Mouse (Mus musculus) myocyte (in vitro differentiated cells): ENCODE results near the gene Mrpl45. TPM values are rescaled to one million over a fixed set of nuclear protein-coding genes. Genes with fewer than 3 reads are reported as not detected.

ENCODE experiments used
- H3K27me3 ChIP-seq: one replicate; pipeline ENCODE4 v1.6.1; 2011; ENCODE audit not compliant: control insufficient read depth, insufficient read depth, insufficient read length
- H3K36me3 ChIP-seq: one replicate; pipeline ENCODE4 v1.6.1; 2011; ENCODE audit not compliant: control insufficient read depth, insufficient read depth
- H3K4me2 ChIP-seq: one replicate; pipeline ENCODE4 v1.6.1; 2011; ENCODE audit warnings: low read depth, control low read depth
- H3K4me3 ChIP-seq: one replicate; pipeline ENCODE4 v1.5.1; 2011; ENCODE audit warnings: mild to moderate bottlenecking, control low read depth, moderate library complexity
- H3K79me2 ChIP-seq: one replicate; pipeline ENCODE4 v1.6.1; 2011; ENCODE audit not compliant: control insufficient read depth, insufficient read depth
- H3ac ChIP-seq: one replicate; pipeline ENCODE4 v1.6.1; 2011; ENCODE audit not compliant: control insufficient read depth, insufficient read length
- CEBPB ChIP-seq: IDR thresholded peaks from 2 replicates; pipeline ENCODE4 v1.6.1; 2011; ENCODE audit warnings: mild to moderate bottlenecking, moderate library complexity; ENCODE audit not compliant: poor library complexity, insufficient read depth, severe bottlenecking
- E2F4 ChIP-seq: IDR thresholded peaks from one replicate; pipeline ENCODE4 v1.6.1; 2011; ENCODE audit warnings: mild to moderate bottlenecking, control low read depth, moderate library complexity; ENCODE audit not compliant: insufficient read depth
- MAX ChIP-seq: IDR thresholded peaks from one replicate; pipeline ENCODE4 v1.6.1; 2011; ENCODE audit warnings: low read depth, mild to moderate bottlenecking, control low read depth
- MYOD1 ChIP-seq, 3 experiments: IDR thresholded peaks; one replicate each; pipeline ENCODE4 v1.6.1; 2011; ENCODE audit warnings: control low read depth in 2 of 3, low read depth in 2 of 3, mild to moderate bottlenecking in 2 of 3, moderate library complexity in 1 of 3; ENCODE audit not compliant: insufficient read length in 2 of 3, control insufficient read depth in 1 of 3
- MYOG ChIP-seq, 3 experiments: IDR thresholded peaks; one replicate each; pipeline ENCODE4 v1.6.1; 2011; ENCODE audit warnings: control low read depth in 2 of 3, low read depth in 2 of 3, mild to moderate bottlenecking in 2 of 3; ENCODE audit not compliant: insufficient read length in 2 of 3, control insufficient read depth in 1 of 3, insufficient read depth in 1 of 3
- POLR2A ChIP-seq: IDR thresholded peaks from one replicate; pipeline ENCODE4 v1.6.1; 2011; ENCODE audit warnings: low read depth, mild to moderate bottlenecking, control low read depth, moderate library complexity; ENCODE audit not compliant: insufficient read length
- POLR2AphosphoS2 ChIP-seq: IDR thresholded peaks from one replicate; pipeline ENCODE4 v1.6.1; 2011; ENCODE audit warnings: low read depth, control low read depth; ENCODE audit not compliant: insufficient read length
- REST ChIP-seq: IDR thresholded peaks from one replicate; pipeline ENCODE4 v1.6.1; 2011; ENCODE audit warnings: mild to moderate bottlenecking, control low read depth, moderate library complexity; ENCODE audit not compliant: insufficient read depth, insufficient read length
- SRF ChIP-seq: IDR thresholded peaks from one replicate; pipeline ENCODE4 v1.6.1; 2011; ENCODE audit warnings: low read depth; ENCODE audit not compliant: control insufficient read depth, insufficient read length
- TCF12 ChIP-seq: IDR thresholded peaks from one replicate; pipeline ENCODE4 v1.6.1; 2011; ENCODE audit warnings: mild to moderate bottlenecking, control low read depth; ENCODE audit not compliant: poor library complexity, insufficient read depth, severe bottlenecking
- TCF3 ChIP-seq: IDR thresholded peaks from one replicate; pipeline ENCODE4 v1.6.1; 2011; ENCODE audit warnings: low read depth, control low read depth; ENCODE audit not compliant: insufficient read length
- USF1 ChIP-seq: IDR thresholded peaks from one replicate; pipeline ENCODE4 v1.6.1; 2011; ENCODE audit warnings: low read depth, mild to moderate bottlenecking, control low read depth, moderate library complexity
- polyA plus RNA-seq: library from polyadenylated mRNA; unstranded; fragments of >200 nt; fragmentation: generic; extraction: Trizol; gene quantifications from one replicate; pipeline ENCODE4 v1.2.1, GENCODE M21; 2012; ENCODE audit warnings: missing spikeins

The Mrpl45 gene
- polyA plus RNA-seq, 1 experiment = 36.3 TPM

DNA sequence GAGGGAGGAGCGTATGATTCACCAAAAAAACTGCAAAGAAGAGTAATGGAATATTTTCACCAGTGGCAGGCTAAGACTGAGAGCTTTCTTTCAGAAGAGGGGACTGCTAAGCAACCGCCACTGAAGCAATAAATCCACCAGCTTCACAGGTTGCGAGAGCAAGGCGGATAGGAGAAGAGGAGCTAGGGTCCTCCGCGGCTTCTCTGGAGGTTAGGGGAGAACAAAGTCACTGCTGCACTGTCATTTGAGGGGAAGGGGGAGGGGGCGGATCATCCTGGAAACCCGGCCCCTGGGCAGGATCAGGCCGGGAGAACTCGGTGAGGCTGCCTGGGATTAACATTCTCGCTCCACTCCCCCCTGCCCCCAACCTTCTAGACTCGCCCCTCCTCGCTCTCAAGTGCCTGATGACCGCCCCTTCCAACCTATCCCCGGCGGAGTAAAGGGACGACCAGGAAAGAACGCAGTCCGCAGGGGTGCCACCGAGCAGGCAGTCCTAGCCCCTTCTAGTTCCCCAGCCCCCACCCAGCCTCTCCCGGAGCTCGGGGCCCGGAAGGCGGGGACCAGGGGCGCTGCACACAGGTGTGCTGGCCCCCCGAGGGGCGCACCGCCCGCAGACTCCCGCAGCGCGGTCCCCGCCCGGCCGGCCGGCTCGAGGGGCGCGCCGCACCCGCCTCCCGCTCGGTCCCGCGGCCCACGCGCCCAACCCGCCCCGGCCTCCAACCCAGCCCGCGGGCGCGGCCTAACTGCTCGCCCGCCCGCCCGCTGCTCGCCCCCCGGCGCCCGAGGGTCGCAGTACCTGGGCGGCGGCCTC is 35.9 kb upstream of the Mrpl45 start:
- Histone ChIP-seq H3K36me3 (no peaks in the 10 kb centered on the region), H3K4me2 (peak overlapping the region; percentile 78)
- TF ChIP-seq USF1 (no peak), POLR2A (peak; percentile 43), MYOD1 (IDR thresholded peaks at IDR 0.05; ENCODE audit: control insufficient read depth in 1 of 3, insufficient read length in 2 of 3, low read depth in 2 of 3) (peak in 1 of 3 experiments; percentile 21)

DNA sequence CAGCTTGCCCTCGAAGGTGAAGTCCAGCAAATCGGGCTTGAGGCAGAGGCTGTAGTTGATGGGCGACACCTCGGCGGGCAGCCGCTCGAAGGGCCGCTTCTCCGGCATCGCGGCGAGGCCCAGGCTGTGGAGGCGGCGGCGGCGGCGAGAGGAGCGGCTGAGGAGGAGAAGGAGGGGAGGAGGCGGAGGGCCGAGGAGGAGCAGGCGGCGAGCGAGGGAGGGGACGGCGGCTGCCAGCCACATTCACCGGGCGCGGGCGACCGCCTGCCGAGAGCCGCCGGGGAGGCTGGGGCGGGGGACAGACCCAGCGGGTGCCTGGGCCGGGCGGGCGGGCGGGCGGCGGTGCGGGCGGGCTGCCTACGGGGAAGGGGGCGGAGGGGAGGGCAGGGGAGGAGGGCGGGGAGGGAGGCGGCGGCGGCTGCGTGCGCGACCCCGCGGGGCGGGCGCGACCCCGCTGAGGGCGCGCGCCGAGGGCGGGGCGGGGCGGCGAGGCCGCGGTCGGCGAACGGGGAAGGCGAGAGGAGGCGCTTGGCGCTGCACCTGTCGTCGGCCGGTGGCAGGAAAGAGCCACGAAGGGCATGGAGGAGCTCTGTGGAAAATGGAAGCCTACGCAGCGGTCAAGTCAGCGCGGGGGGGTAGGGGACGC is 35.2 kb upstream of the Mrpl45 start, which contains the start of gene Npepps:
Npepps (minus strand) TSS at position 423 of the 646 bp plus-strand sequence.
- Histone ChIP-seq H3ac (peak within 1 kb of the TSS; percentile 80), H3K27me3 (no peaks in the 10 kb centered on the region), H3K4me3 (peak within 1 kb of the TSS; percentile 92), H3K79me2 (peaks cover 47% of the 10 kb centered on the region), H3K36me3 (no peaks in the 10 kb centered on the region), H3K4me2 (peak within 1 kb of the TSS; percentile 78)
- TF ChIP-seq REST (no peak), MYOD1 (IDR thresholded peaks at IDR 0.05; ENCODE audit: control insufficient read depth in 1 of 3, insufficient read length in 2 of 3, low read depth in 2 of 3) (peak in 2 of 3 experiments; percentile 97 to 98), TCF3 (no peak), E2F4 (no peak), TCF12 (no peak), MAX (no peak), POLR2A (peak; percentile 68), MYOG (IDR thresholded peaks at IDR 0.05; ENCODE audit: control insufficient read depth in 1 of 3, insufficient read depth in 1 of 3, insufficient read length in 2 of 3, low read depth in 2 of 3) (peak; percentile 55 to 95 (median 93)), USF1 (no peak), POLR2AphosphoS2 (peak; percentile 72), CEBPB (no peak), SRF (no peak)

More for the DNA sequence above, 35.9 kb upstream of the Mrpl45 start:
- H3K4me3 ChIP-seq = peak overlapping the region; percentile 92
- no peaks in the 10 kb centered on the region for H3K27me3 ChIP-seq
- peaks cover 55% of the 10 kb centered on the region for H3K79me2 ChIP-seq
- H3ac ChIP-seq = peak overlapping the region; percentile 80

DNA sequence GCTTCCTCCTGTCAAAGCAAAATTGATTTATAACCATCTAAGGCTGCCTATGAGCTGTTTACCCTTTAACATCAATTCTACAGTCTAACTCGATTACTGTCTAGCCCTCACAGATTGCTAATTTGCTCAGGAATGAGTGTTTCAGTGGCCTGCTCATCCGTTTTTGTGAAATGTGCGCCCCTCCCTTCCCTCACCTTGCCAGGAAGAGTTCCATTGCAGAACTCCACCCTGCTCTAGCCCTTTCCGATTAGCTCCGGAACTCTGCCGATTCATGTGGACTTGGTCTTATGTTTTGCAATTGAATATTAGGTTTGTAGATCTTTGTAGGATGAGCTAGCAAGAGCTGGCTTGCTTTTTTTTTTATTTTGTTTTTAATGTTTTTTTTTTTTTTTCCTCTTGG is 33.3 kb upstream of the Mrpl45 start:
- H3K4me2 ChIP-seq = no peak overlapping the region
- no peaks in the 10 kb centered on the region for H3K27me3 ChIP-seq
- TF ChIP-seq MYOG (IDR thresholded peaks at IDR 0.05; ENCODE audit: control insufficient read depth in 1 of 3, insufficient read depth in 1 of 3, insufficient read length in 2 of 3, low read depth in 2 of 3) (no peak), POLR2AphosphoS2 (no peak), TCF12 (no peak), POLR2A (no peak), SRF (no peak), TCF3 (no peak), CEBPB (no peak), E2F4 (no peak), REST (no peak), MYOD1 (IDR thresholded peaks at IDR 0.05; ENCODE audit: control insufficient read depth in 1 of 3, insufficient read length in 2 of 3, low read depth in 2 of 3) (no peak), MAX (no peak), USF1 (no peak)
- no peak overlapping the region for H3K4me3 ChIP-seq
- no peak overlapping the region for H3ac ChIP-seq
- no peaks in the 10 kb centered on the region for H3K36me3 ChIP-seq
- H3K79me2 ChIP-seq = peaks cover 29% of the 10 kb centered on the region

DNA sequence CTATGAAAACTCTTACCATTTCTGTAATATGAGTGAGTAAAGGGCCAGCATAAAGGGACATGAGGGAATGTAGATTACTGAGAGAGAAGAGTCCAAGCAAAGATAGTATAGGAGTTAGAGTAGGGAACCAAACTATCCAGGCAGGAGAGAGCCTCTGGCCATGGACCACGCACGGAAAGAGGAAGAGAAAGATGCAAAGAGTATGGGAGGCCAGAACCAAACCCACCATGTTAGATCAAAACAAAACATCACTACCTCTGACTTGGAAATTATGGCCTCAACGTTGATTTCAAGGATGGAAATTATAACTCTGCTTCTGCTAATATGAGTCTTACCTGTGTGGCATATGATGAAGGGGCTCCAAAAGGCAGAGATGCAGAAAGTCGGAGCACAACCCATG is 30.7 kb upstream of the Mrpl45 start:
- no peak overlapping the region for H3ac ChIP-seq
- no peak for TF ChIP-seq USF1
- H3K4me2 ChIP-seq = no peak overlapping the region
- H3K27me3 ChIP-seq = no peaks in the 10 kb centered on the region
- H3K79me2 ChIP-seq = peaks cover 2% of the 10 kb centered on the region
- H3K4me3 ChIP-seq = no peak overlapping the region
- no peaks in the 10 kb centered on the region for H3K36me3 ChIP-seq
